Mouse (Mus musculus): ENCODE results near the gene Rps25. TPM values are rescaled to one million over a fixed set of nuclear protein-coding genes. Genes with fewer than 3 reads are reported as not detected.

Gene Rps25
- polyA plus RNA-seq, 1 experiment from 2014 or later: 742 TPM

- Histone ChIP-seq H3K9ac (ENCODE audit: low read depth, low read length) (peak overlapping the region; percentile 72), H3K27ac (ENCODE audit: low read depth, low read length) (peak overlapping the region; percentile 12; the same call in 1 of the 2 replicates), H3K4me2 (ENCODE audit: low read length) (peak overlapping the region; percentile 54), H3K9me3 (ENCODE audit: control insufficient read depth, low read length) (no peaks in the 10 kb centered on the region), H3K4me1 (ENCODE audit: control insufficient read depth, insufficient read depth, low read depth, low read length) (peaks cover 13% of the 10 kb centered on the region), H3K36me3 (ENCODE audit: control insufficient read depth, insufficient read depth, low read length) (peaks cover 16% of the 10 kb centered on the region), H3K27me3 (replicated peaks; ENCODE audit: control insufficient read depth, insufficient read depth, low read length) (no peaks in the 10 kb centered on the region), H3K4me3 (ENCODE audit: low read length) (peak overlapping the region; percentile 88)
- ATAC-seq: no peak
- 92% methylated on average over 5 of the region's 5 CpGs for WGBS
Observed at GRCm38 (mm10) chr9:44378153-44378730, 28.7 kb upstream of the Rps25 start.

- H3K4me1 ChIP-seq (ENCODE audit: control insufficient read depth, insufficient read depth, low read depth, low read length): peaks cover 13% of the 10 kb centered on the region
- peak within 1 kb of the TSS; percentile 88 for H3K4me3 ChIP-seq (ENCODE audit: low read length)
- H3K4me2 ChIP-seq (ENCODE audit: low read length): peak within 1 kb of the TSS; percentile 71
- WGBS: under 1% methylated on average over 78 of the region's 83 CpGs
- no peaks in the 10 kb centered on the region for H3K9me3 ChIP-seq (ENCODE audit: control insufficient read depth, low read length)
- H3K36me3 ChIP-seq (ENCODE audit: control insufficient read depth, insufficient read depth, low read length): peaks cover 25% of the 10 kb centered on the region
- peak within 1 kb of the TSS; percentile 86 for H3K27ac ChIP-seq (ENCODE audit: low read depth, low read length)
- H3K9ac ChIP-seq (ENCODE audit: low read depth, low read length): peak within 1 kb of the TSS; percentile 93
- ATAC-seq: peak; percentile 99
- no peaks in the 10 kb centered on the region for H3K27me3 ChIP-seq (replicated peaks; ENCODE audit: control insufficient read depth, insufficient read depth, low read length)
Observed at GRCm38 (mm10) chr9:44379054-44379834, 27.7 kb upstream of the Rps25 start, which contains the start of gene Hyou1. Gene Hyou1, plus strand, starts transcription at chr9:44379490.

- Histone ChIP-seq H3K4me2 (ENCODE audit: low read length) (peak overlapping the region; percentile 71), H3K4me1 (ENCODE audit: control insufficient read depth, insufficient read depth, low read depth, low read length) (peaks cover 13% of the 10 kb centered on the region), H3K4me3 (ENCODE audit: low read length) (peak overlapping the region; percentile 88), H3K27me3 (replicated peaks; ENCODE audit: control insufficient read depth, insufficient read depth, low read length) (no peaks in the 10 kb centered on the region), H3K27ac (ENCODE audit: low read depth, low read length) (peak overlapping the region; percentile 86), H3K9me3 (ENCODE audit: control insufficient read depth, low read length) (no peaks in the 10 kb centered on the region), H3K9ac (ENCODE audit: low read depth, low read length) (peak overlapping the region; percentile 93), H3K36me3 (ENCODE audit: control insufficient read depth, insufficient read depth, low read length) (peaks cover 31% of the 10 kb centered on the region)
- 8% methylated on average over 15 of the region's 15 CpGs for WGBS
- ATAC-seq: peak; percentile 21; the same call in 1 of the 2 replicates
Observed at GRCm38 (mm10) chr9:44379862-44380261, 27.1 kb upstream of the Rps25 start.

- 94% methylated on average over 13 of the region's 13 CpGs for WGBS
- no peak overlapping the region for H3K9ac ChIP-seq (ENCODE audit: low read depth, low read length)
- no peak overlapping the region for H3K27ac ChIP-seq (ENCODE audit: low read depth, low read length)
- H3K27me3 ChIP-seq (replicated peaks; ENCODE audit: control insufficient read depth, insufficient read depth, low read length): no peaks in the 10 kb centered on the region
- peaks cover 69% of the 10 kb centered on the region for H3K36me3 ChIP-seq (ENCODE audit: control insufficient read depth, insufficient read depth, low read length)
- no peak for ATAC-seq
- no peak overlapping the region for H3K4me2 ChIP-seq (ENCODE audit: low read length)
- peaks cover 9% of the 10 kb centered on the region for H3K4me1 ChIP-seq (ENCODE audit: control insufficient read depth, insufficient read depth, low read depth, low read length)
- no peaks in the 10 kb centered on the region for H3K9me3 ChIP-seq (ENCODE audit: control insufficient read depth, low read length)
- no peak overlapping the region for H3K4me3 ChIP-seq (ENCODE audit: low read length)
Observed at GRCm38 (mm10) chr9:44384596-44384995, 22.3 kb upstream of the Rps25 start.

- H3K36me3 ChIP-seq (ENCODE audit: control insufficient read depth, insufficient read depth, low read length): peaks cover 71% of the 10 kb centered on the region
- no peak overlapping the region for H3K4me3 ChIP-seq (ENCODE audit: low read length)
- H3K9me3 ChIP-seq (ENCODE audit: control insufficient read depth, low read length): no peaks in the 10 kb centered on the region
- ATAC-seq: no peak
- H3K9ac ChIP-seq (ENCODE audit: low read depth, low read length): no peak overlapping the region
- H3K27me3 ChIP-seq (replicated peaks; ENCODE audit: control insufficient read depth, insufficient read depth, low read length): no peaks in the 10 kb centered on the region
- H3K4me1 ChIP-seq (ENCODE audit: control insufficient read depth, insufficient read depth, low read depth, low read length): no peaks in the 10 kb centered on the region
- H3K4me2 ChIP-seq (ENCODE audit: low read length): no peak overlapping the region
- no peak overlapping the region for H3K27ac ChIP-seq (ENCODE audit: low read depth, low read length)
- 82% methylated on average over 3 of the region's 3 CpGs for WGBS
Observed at GRCm38 (mm10) chr9:44387221-44387620, 19.7 kb upstream of the Rps25 start.

- peaks cover 56% of the 10 kb centered on the region for H3K36me3 ChIP-seq (ENCODE audit: control insufficient read depth, insufficient read depth, low read length)
- no peak overlapping the region for H3K4me3 ChIP-seq (ENCODE audit: low read length)
- H3K27me3 ChIP-seq (replicated peaks; ENCODE audit: control insufficient read depth, insufficient read depth, low read length): no peaks in the 10 kb centered on the region
- no peaks in the 10 kb centered on the region for H3K9me3 ChIP-seq (ENCODE audit: control insufficient read depth, low read length)
- no peak for ATAC-seq
- H3K27ac ChIP-seq (ENCODE audit: low read depth, low read length): no peak overlapping the region
- H3K4me1 ChIP-seq (ENCODE audit: control insufficient read depth, insufficient read depth, low read depth, low read length): no peaks in the 10 kb centered on the region
- 61% methylated on average over 8 of the region's 8 CpGs for WGBS
- no peak overlapping the region for H3K9ac ChIP-seq (ENCODE audit: low read depth, low read length)
- no peak overlapping the region for H3K4me2 ChIP-seq (ENCODE audit: low read length)
Observed at GRCm38 (mm10) chr9:44389273-44389672, 17.7 kb upstream of the Rps25 start.

GRCm38 (mm10) chr9:44391466-44391865 lies 15.5 kb upstream of the Rps25 start:
- no peak overlapping the region for H3K4me3 ChIP-seq (ENCODE audit: low read length)
- H3K9me3 ChIP-seq (ENCODE audit: control insufficient read depth, low read length): no peaks in the 10 kb centered on the region
- ATAC-seq: no peak
- no peaks in the 10 kb centered on the region for H3K27me3 ChIP-seq (replicated peaks; ENCODE audit: control insufficient read depth, insufficient read depth, low read length)
- 27% methylated on average over 4 of the region's 4 CpGs for WGBS
- H3K4me2 ChIP-seq (ENCODE audit: low read length): no peak overlapping the region
- no peak overlapping the region for H3K9ac ChIP-seq (ENCODE audit: low read depth, low read length)
- peaks cover 38% of the 10 kb centered on the region for H3K36me3 ChIP-seq (ENCODE audit: control insufficient read depth, insufficient read depth, low read length)
- H3K27ac ChIP-seq (ENCODE audit: low read depth, low read length): no peak overlapping the region; the same call in 1 of the 2 replicates
- no peaks in the 10 kb centered on the region; the same call in 1 of the 2 replicates for H3K4me1 ChIP-seq (ENCODE audit: control insufficient read depth, insufficient read depth, low read depth, low read length)

GRCm38 (mm10) chr9:44396684-44397411 lies 10.1 kb upstream of the Rps25 start, which contains the start of gene Slc37a4:
Gene Slc37a4, plus strand, starts transcription at chr9:44396852.
- H3K27ac ChIP-seq (ENCODE audit: low read depth, low read length): peak within 1 kb of the TSS; percentile 90
- WGBS: under 1% methylated on average over 42 of the region's 43 CpGs
- peaks cover 19% of the 10 kb centered on the region for H3K4me1 ChIP-seq (ENCODE audit: control insufficient read depth, insufficient read depth, low read depth, low read length)
- peak; percentile 98 for ATAC-seq
- no peaks in the 10 kb centered on the region for H3K9me3 ChIP-seq (ENCODE audit: control insufficient read depth, low read length)
- peaks cover 11% of the 10 kb centered on the region for H3K36me3 ChIP-seq (ENCODE audit: control insufficient read depth, insufficient read depth, low read length)
- H3K9ac ChIP-seq (ENCODE audit: low read depth, low read length): peak within 1 kb of the TSS; percentile 95
- no peaks in the 10 kb centered on the region for H3K27me3 ChIP-seq (replicated peaks; ENCODE audit: control insufficient read depth, insufficient read depth, low read length)
- peak within 1 kb of the TSS; percentile 90 for H3K4me2 ChIP-seq (ENCODE audit: low read length)
- H3K4me3 ChIP-seq (ENCODE audit: low read length): peak within 1 kb of the TSS; percentile 79

GRCm38 (mm10) chr9:44398087-44398486 lies 8.9 kb upstream of the Rps25 start:
- H3K4me3 ChIP-seq (ENCODE audit: low read length): peak overlapping the region; percentile 79
- peak overlapping the region; percentile 90 for H3K4me2 ChIP-seq (ENCODE audit: low read length)
- WGBS: 17% methylated on average over 4 of the region's 4 CpGs

More at GRCm38 (mm10) chr9:44398087-44398486, 8.9 kb upstream of the Rps25 start:
- Histone ChIP-seq H3K27ac (ENCODE audit: low read depth, low read length) (peak overlapping the region; percentile 55), H3K27me3 (replicated peaks; ENCODE audit: control insufficient read depth, insufficient read depth, low read length) (no peaks in the 10 kb centered on the region), H3K4me1 (ENCODE audit: control insufficient read depth, insufficient read depth, low read depth, low read length) (peaks cover 19% of the 10 kb centered on the region), H3K36me3 (ENCODE audit: control insufficient read depth, insufficient read depth, low read length) (peaks cover 18% of the 10 kb centered on the region), H3K9me3 (ENCODE audit: control insufficient read depth, low read length) (no peaks in the 10 kb centered on the region), H3K9ac (ENCODE audit: low read depth, low read length) (peak overlapping the region; percentile 95)
- no peak for ATAC-seq
